Mouse (Mus musculus) frontal cortex, postnatal 25 days (tissue): ENCODE measurements around the gene Gsta3.
"Not testable (repeated sequence)": the region's sequence is repeated elsewhere in the genome, so short reads cannot be mapped to it uniquely, and the experiment has no call there.

Experiments
- DNase-seq, 2 experiments: peaks; one replicate each; pipeline ENCODE4 v3.0.0; 2022; ENCODE audit warnings: low spot score in 2 of 2

The Gsta3 gene

GRCm38 (mm10) chr1:21239911-21240898, at the start of gene Gsta3:
TSS of gene Gsta3 (plus strand) at chr1:21240589.
- no peak for DNase-seq

- DNase-seq = no peak
Measured at GRCm38 (mm10) chr1:21206241-21206640, 34.1 kb upstream of the Gsta3 start.

- not testable (repeated sequence) for DNase-seq
Measured at GRCm38 (mm10) chr1:21213537-21213936, 26.9 kb upstream of the Gsta3 start.

- DNase-seq = not testable (repeated sequence)
Measured at GRCm38 (mm10) chr1:21213991-21214692, 26.2 kb upstream of the Gsta3 start.

GRCm38 (mm10) chr1:21218489-21218919, 21.9 kb upstream of the Gsta3 start, which contains the start of gene Tmem14a:
TSS of gene Tmem14a (plus strand) at chr1:21218575.
- DNase-seq = peak; percentile 83 to 86

DNA sequence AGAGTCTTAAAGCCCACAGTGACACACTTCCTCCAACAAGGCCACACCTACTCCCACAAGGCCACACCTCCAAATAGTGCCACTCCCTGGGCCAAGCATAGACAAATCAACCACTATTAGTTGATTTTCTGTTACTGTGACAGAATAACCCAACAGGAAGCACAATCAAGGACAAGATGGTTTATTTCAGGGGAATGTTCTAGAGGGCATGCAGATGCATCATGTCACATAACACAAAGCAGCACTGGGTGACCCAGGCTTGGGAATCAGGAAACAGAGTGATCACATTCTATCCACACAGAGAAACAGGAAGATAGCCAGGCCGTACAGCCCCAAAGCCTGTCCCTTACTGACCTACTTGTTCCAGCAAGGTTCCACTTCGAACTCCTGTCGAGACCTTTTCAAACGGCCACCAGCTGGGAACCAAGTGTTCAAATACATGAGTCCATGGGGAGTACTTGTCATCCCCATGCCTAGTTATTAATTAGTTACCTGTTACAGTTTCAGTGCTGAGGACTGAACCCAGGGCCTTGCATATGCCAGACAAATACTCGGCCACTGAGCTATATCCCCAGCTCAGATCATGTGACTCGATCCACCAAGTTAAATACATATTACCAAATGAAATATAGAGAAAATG, 12.5 kb upstream of the Gsta3 start:
- no peak for DNase-seq

- not testable (repeated sequence) for DNase-seq
Measured at GRCm38 (mm10) chr1:21228740-21229722, 11.4 kb upstream of the Gsta3 start.

GRCm38 (mm10) chr1:21230376-21230775, 10.0 kb upstream of the Gsta3 start:
- DNase-seq = no peak

DNA sequence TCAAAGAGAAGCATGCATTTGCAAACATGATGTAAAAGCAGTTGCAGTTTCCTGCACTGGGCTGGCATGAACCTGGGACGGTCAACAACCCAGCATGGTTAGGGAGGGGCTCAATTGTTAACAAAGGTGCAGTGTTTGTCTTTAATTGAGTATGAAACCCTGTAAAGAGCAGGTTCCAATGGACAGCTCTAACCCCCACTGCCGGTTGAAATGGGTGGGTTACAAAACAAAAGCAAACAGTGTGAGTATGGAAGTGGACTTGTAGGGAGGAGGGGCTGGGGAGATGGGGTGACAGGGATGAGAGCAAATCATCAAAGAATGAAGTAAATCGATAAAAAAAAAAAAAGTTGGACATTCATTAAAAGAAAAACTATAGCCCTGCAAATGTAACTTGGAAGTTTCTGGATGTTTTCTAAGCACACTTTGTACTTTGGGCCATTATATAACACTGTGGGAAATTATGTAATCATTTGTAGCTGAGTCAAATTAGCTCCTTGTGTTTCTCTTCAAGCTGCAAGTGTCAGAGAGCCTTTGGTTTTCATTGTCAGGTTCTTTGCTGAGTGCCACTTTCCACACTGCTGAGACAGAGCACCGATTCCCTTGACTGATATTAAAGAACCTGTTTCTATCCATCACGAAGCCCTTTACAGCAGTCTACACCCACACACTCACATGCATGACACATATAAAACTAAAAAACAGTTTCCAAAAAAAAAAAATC, 8.5 kb upstream of the Gsta3 start:
- DNase-seq = no peak

DNA sequence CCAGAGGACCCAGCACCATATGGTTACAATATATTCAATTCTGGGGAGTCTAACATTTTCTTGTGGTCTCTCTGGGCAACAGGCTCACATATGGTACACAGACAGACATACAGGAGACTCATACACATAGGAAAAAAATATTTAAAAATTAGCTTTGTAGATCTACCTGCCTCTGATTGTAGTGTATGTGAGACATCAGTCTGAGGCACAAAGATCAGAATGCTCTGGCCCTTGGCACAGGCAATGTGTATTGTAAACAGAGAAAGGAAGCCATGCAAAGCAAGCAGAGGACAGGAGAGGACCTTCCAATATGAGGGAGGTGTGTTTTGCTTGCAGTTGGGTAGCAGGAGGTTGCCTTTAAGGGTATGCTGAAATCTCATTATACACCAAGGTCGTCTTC, 7.9 kb upstream of the Gsta3 start:
- no peak for DNase-seq

GRCm38 (mm10) chr1:21235359-21235758, 5.0 kb upstream of the Gsta3 start:
- no peak for DNase-seq

GRCm38 (mm10) chr1:21241096-21241495, 707 bp downstream of the Gsta3 start:
- DNase-seq = no peak

DNA sequence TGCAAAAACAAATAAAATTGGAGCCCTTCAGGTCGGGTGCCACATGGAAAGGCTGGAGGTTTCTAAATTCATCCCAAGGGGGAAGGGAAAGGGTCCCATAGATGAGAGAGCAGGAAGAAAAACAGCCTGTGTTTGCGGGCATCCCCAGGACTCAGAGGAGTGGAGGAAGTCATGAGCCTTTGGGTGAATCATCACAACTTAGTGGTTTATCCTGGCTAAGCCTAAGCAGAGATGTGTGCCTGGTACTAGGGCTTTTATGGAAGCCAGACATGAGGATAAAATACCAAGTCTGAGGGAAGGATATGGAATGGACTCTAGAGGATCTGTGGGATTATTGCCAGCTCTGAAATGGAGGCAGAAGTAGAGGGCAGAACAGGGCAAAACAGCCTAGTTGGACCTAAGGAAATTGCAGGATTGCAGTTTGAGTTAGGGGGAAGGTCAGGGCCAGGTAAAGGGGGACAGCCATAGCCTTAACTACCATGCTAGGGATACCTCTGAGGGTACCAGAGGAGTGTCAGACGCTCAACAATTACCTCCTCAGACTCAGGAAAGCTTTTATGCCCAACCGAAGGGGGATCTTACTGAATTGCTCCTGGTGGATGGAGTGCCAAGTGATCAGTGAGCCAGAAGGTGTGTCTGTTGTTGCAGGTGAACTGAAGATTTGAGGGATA, 4.0 kb downstream of the Gsta3 start:
- DNase-seq = no peak

- no peak for DNase-seq
Measured at GRCm38 (mm10) chr1:21246136-21246535, 5.7 kb downstream of the Gsta3 start.

DNA sequence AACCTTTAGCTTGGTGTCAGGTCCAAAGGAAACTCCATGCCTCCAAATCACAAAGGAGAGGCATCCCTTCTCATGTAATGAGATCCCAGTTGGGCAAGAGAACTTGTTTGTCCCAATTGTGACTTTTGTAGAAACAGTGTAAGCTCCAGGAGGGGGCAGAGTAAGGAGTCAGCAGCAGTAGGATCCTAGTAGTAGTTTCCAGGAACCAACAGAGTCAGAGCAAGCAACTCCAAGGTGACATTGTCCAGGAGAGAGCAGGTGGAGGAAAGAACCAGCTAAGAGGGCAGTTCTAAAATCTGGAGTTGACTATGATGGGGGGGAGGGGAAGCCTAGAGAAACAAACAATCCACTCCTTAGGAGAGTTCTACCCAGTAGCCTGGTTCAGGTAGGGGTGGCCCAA, 7.5 kb downstream of the Gsta3 start:
- no peak for DNase-seq

- no peak for DNase-seq
Measured at GRCm38 (mm10) chr1:21248560-21249390, 8.4 kb downstream of the Gsta3 start.

DNA sequence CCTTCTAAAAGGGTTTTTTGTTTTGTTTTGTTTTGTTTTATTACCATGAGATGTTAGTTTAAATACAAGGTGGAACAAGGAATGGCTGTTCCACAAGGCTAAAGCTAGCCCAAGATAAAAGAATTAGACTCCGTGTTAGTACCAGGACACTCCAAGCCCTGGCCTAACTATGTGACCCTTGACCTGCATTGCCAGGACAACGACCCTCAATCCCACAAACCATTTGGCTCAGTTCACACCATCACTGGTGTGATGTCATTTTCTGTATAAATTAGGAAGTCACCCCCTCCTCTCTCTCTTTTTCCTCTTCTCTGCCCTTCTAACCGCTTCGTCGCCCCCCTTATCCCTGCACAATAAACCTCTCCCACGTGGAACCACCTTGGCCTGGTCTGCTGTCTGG, 11.3 kb downstream of the Gsta3 start:
- DNase-seq = no peak

- no peak for DNase-seq
Measured at GRCm38 (mm10) chr1:21252566-21253302, 12.3 kb downstream of the Gsta3 start.
